Mouse (Mus musculus): ENCODE results near the gene Ovol2.
"Not testable (repeated sequence)": the region's sequence is repeated elsewhere in the genome, so short reads cannot be mapped to it uniquely, and the experiment has no call there.

The Ovol2 gene

DNA sequence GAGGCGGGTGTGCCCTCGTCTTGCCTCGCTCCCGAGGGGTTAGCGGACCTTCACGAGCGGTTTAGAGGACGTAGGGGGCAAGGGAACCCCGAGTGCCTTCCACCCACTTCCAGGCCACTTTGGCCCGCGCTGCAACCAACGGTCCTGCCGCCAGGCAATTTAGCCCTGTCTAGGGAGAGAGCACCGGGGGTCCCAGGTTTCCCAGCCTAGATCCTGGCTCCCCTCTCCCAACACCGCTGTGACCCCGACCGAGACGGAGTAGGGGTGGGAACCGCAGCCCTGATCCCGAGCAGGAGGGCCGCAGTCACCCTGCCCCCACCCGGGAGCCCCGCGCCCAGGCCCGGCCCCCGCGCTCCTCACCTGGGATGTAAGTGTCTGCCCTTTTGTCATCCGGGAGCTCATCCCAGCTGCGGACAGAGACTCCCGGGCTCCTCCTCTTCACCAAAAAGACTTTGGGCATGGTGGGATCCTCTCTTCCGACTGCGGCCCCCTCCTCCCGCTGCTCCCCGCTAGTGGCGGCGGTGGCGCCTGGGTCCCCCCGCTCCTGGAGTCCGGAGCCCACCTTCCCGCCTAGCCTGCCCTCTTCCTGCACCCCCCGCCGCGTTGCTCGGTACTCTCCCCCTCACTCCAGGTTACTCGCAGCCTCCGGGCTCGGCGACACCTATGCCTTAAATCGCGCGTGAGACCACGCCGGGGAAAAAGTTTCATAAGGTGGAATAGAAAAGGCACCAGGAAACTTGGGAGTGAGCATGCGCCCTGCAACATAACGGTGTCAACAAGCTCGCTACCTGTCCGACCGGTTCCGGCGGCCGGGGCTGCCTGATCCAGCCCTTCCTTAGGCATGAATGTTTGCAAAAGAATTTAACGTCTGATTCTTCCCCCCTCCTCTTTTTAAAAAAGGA is at the start of gene Ovol2:
Gene Ovol2, minus strand, starts transcription at position 746 of the 902 bp plus-strand sequence.
- DNase-seq (ENCODE audit: low read depth, low spot score): no peak

DNA sequence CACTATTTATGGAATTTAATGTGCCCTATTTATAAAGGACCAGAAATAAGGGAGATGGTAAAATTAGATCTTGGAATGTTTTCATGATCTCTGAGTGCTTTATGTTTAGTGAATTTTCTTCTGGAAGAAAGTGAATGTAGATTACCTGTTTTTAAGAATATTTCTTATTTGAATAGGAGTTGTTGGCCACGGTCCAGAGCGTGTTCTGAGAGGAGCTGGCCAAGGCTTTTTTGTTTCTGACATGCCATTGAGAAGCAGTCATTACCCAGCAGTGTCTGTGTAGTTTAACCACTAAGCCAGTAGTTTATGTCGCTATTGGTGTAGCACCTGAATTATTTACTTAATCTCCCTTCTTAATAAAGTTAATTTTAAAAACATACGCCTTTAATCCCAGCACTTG is 49.8 kb upstream of the Ovol2 start:
- DNase-seq (ENCODE audit: low read depth, low spot score): no peak

DNA sequence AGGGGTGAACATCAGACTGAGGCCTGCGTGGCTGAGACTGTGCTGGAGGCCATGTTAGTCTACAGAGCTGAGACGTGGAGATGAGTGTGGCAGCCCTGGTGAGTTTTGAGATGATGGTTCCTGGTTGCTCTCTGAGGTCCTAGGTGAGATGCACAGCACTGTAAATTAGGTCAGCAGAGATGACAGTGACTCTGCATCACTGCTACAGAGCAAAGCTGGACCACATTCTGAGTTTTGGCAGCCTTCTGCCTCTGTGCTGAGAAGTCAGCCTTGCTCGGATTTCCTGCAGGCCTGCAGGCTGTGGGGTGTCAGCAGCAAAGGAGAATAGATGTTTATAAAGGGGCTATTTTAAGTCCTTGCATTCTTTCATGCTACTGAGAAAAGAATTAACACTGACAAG is 49.3 kb upstream of the Ovol2 start:
- no peak for DNase-seq (ENCODE audit: low read depth, low spot score)

DNA sequence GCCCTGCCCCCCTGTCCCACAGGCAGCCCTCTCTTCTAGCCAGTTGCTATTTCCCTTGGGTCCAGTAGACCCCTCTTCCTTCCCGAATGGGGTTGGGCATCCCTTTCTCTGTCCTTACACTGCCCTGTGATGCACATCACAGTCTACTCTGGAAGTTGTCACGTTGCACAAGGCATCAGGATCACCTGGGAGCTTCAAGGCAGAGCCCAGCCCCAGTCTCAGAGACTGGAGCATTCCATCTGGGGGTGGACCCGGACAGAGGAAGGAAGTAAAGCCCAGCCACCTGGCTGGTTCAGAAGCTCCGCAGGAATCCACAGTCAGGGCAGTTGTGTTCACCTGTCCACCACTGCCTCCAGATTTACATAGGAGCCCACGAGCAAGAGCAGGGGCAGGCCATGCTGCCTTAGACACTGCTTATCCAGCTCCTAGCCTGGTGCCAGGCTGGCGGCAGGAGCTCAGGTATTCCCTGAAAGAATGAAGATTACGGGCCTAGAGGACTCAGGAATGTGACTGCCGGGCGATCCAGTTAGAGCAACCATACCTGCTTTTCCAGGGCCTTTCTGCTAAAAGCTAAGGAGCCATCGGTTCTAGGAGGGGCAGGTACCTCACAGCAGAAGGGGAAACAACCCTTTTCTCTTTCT is 43.2 kb upstream of the Ovol2 start:
- DNase-seq (ENCODE audit: low read depth, low spot score): no peak

DNA sequence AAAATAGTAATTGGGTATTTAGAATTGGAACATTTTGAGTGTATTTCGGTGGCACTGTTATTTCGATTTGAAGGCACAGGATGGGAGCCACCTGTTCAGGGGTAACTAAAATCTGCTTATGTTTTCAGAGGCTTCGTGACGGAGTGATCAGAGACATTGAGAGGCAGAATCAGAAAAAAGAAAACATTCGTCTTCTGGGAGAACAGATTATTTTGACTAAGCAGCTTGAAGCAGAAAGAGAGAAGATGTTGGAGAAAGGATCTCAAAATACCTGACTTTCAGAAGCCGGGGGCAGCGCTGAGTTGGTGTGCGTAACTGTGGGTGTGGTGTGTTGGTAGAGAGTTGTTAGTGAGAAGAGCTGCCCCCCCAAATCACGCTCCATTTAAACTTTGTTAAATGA is 41.1 kb upstream of the Ovol2 start:
- DNase-seq (ENCODE audit: low read depth, low spot score): no peak

DNA sequence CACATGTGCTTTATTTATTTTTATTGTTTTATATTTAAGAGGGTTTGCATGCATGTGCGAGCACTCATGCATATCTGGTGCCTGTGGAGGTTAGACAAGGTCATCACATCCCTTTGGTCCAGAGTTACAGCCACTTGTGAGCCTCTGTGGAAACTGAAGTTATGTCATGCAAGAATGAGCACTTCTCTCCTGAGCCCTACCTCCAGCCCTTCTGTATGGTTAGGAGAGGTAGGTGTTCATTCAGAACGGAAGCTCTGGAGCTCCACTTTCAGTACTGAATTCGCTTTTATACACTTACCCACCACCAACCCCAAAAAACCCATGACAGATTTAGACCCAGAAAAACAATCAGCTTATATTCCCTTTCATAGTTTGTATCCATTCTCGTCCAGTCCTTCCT is 39.6 kb upstream of the Ovol2 start:
- no peak for DNase-seq (ENCODE audit: low read depth, low spot score)

DNA sequence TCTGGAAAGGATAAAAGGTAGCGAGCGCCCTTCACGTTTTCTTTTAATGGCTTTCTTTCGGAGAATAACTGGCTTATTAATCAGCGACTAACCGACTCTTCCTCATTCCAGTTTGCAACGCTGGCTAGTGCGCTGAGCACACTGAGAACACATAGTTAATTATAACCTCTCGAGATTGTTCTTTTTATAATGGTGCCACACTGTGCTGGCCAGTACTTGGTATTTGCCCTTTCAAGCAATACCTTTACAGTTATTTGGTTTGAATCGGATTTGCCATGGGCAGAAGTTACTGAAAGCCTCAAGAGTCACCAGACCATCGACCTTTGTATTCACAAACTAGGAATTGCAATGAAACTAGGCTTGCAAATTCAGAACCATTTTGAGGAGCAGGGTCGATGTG is 37.6 kb upstream of the Ovol2 start:
- no peak for DNase-seq (ENCODE audit: low read depth, low spot score)

DNA sequence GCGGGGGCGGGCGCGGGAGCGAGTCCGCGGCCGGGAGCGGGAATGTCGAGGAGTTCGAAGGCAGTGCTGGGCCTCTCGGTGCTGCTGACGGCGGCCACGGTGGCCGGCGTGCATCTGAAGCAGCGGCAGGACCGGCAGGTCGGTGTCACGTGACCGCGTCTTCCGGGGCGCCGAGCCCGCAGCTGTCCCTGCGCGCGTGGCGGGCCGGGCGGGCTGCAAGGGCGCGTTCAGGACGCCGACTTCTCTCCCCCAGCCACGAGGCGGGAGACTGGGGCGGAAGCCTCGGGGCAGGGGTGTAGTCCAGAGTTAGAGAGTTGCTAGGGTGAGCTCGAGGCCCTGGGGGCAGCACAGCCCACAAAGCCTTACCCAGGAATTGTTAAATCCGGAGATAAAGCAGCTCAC is 37.1 kb upstream of the Ovol2 start:
- peak; percentile 46 for DNase-seq (ENCODE audit: low read depth, low spot score)

DNA sequence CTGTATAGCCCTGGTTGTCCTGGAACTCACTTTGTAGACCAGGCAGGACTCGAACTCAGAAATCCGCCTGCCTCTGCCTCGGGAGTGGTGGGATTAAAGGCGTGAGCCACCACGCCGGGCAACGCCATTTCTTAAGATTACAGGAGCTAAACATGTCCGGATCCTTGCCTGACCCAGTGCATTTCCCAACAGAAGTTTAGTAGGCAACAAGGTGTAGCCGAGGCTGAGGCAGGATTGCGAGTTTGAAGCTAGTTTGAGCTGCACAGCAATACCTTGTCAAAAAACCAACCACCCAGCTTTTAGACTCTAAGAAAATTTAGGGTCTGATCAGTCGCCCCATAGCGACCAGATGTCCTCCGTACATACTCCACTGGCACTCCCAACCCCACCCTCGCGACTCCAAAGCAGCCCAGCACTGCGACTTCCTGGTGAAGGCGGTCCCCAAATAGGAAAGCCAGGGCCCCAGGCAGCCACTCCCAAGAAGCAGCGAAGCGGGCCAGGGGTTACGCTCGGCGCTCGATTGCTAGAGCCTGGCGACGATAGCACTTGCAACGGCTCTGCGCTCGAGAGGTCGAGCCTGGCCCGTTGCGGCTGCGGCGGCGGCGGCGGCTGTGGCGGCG is 36.6 kb upstream of the Ovol2 start, which contains the start of the genes Kat14 and Pet117:
Gene Kat14, plus strand, starts transcription at position 584 of the 620 bp plus-strand sequence.
Gene Pet117, plus strand, starts transcription at position 597 of the 620 bp plus-strand sequence.
- DNase-seq (ENCODE audit: low read depth, low spot score): peak; percentile 91

DNA sequence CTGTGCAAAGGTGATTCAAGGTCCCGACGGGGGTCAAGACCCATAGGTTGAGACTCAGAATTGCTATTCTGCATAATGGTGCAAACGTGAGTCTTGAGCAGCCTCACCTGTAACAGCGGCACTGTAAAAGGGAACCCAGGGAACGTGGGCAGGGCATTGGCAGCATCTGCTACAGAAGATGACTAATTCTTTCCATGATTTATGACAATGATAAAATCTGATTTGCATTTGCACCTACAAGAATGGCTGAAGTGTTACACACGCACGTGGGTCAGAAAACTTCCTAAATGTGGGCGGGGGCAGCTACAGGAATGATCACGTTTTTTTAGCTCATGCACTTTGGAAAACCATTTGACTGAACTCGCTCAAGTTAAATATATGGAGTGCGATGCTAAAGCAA is 20.9 kb upstream of the Ovol2 start:
- no peak for DNase-seq (ENCODE audit: low read depth, low spot score)

DNA sequence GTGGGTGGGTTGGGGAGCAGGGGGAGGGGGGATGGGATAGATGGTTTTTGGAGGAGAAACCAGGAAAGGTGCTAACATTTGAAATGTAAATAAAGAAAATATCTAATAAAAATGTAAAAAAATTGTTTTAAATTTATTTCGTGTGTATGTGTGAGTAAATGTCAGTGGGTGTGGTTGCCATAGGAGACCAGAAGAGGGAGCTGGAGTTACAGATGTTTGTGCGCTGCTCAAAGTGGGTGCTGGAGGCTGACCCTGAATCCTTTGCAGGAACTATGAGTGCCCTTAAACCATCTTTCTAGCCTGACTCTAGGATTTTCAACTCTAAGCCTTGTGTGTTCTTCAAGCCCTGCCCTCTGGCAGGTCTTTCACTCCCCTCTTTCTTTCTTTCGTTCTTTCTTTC is 16.6 kb upstream of the Ovol2 start:
- DNase-seq (ENCODE audit: low read depth, low spot score): no peak

DNA sequence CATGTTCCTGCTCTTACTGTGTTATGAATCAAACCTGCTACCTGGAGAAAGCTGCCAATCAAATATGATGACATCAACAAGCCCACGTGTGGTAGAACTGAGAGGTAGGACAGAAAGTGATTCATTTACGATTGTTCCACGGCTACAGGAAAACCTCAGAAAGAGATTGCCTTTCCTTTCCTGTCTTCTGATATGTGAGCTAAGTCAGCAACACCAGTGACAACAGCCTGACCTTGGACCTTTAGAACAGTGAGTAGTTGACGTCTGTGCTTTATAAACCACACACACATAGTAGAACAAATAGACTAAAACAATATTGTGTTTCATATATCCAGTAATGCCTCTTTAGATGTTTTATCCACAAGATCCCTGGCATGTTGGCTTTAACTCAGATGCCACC is 11.2 kb upstream of the Ovol2 start:
- no peak for DNase-seq (ENCODE audit: low read depth, low spot score)

DNA sequence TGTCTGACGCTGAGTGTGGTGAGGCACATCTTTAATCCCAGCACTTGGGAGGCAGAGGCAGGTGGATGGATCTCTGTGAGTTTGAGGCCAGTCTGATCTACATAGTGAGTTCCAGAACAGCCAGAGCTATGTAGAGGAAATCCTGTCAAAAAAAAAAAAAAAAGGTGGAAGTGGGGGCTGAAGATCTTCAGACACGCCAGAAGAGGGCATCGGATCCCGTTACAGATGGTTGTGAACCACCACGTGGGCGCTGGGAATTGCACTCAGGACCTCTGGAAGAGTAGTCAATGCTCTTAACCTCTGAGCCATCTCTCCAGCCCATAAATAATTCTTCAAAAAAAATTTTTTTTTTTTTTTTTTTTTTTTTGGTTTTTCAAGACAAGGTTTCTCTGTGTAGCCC is 6.2 kb upstream of the Ovol2 start:
- not testable (repeated sequence) for DNase-seq (ENCODE audit: low read depth, low spot score)

DNA sequence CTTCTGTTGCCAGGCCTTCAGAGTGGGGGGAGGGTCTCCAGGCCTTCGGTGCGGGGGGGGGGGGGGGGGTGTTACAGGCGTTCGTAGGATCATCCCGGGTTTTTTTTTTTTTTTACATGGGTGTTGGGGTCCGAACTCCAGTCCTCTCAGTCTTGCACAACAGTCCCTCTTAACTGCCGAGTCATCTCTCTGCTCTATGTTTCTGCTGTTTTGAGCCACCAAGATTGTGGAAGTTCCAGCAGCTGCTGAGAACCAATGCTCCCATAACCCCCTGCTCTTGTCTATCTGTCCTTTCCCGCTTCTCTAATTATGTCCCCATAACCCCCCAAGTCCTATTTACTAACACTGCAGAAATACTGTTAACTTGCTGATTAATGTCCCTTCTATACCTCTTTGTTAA is 5.8 kb upstream of the Ovol2 start:
- no peak for DNase-seq (ENCODE audit: low read depth, low spot score)

DNA sequence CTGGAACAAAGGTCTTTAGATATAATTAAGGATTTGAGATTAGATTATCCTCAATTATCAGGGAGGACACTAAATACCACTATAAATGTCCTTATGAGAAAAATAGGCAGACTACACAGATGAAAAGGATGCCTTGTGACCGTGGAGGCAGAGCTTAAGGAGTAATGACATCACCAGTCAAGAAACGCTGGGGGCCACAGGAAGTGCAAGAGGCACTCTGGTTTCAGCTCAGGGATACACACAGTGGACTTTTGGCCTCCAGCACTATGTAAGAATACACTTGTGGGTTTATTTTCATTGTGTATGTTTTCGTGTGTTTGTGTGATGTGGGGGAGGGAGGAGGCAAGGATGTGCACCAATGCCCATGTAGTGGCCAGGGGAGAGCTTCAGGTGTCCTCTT is 5.3 kb upstream of the Ovol2 start:
- DNase-seq (ENCODE audit: low read depth, low spot score): no peak

DNA sequence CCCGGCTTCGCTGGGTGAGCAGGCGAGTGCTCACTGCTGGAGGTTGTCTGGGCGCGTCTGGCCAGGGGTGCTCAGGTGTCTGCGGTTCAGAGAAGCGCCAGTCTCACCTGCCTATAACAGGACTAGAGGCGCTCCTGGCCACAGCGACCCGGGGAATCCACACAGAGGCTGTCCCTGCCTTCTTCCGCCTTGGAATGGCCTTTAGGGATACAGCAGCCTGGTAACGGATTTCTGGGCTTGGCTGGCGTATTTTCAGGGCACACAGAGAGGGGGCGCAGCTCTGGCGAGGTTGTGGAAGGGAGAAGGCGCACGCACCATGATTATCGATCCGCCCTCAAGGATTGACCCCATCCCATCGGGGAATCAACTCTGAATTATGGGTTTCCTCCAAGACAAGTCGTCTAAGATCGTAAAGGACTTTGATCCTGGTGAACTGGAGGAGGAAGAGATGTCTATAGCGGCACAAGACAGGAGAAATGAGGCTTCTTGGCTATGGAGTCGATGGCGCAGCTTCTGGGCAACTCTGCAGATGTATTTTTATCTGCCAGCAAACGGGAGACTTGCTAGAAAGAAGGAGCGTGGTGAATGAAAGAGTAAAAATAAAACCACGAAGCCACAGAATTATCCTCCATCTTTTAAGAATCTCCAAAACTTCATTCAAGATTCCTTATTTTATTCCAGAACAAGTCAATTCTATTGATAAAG is 1.3 kb upstream of the Ovol2 start:
- DNase-seq (ENCODE audit: low read depth, low spot score): no peak

DNA sequence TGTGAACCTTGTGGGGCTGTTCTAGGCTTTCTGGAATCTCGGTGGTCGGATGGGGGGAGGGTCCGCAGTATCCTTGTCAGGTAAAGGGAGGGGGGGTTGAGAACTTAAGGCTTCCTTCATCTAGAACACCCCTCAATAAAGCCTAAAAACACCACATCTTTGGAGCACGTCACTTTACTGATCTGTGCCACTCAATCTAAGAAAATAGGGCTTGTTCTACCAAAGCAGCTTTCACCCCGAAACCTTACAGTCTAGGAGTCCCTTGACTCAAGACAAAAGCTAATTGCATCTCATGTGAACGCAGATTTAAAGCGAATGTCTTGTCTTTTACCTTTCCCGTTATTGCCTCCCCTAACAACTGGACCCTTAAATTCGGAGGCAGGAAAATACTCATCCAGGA is 540 bp upstream of the Ovol2 start:
- no peak for DNase-seq (ENCODE audit: low read depth, low spot score)

DNA sequence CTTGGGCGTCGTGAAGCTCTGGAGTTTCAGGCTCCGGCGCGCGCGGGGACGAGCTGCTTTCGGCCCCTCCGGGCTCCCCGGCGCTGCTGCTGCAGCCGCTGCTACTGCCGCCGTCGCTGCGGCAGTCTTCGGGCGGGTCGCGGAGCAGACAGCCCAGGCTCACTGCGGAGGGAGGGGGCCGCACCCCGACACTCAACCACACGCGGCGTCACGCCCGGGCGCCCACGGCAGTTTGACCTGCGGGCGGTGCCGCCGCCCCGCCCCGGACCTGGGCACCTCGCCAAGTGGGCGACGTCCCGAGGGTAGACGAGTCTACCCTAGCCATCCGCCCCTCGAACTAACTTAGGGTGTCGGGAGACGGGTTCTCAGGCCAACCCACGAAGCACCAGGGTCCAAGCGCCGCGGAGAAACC is 980 bp downstream of the Ovol2 start:
- DNase-seq (ENCODE audit: low read depth, low spot score): no peak

DNA sequence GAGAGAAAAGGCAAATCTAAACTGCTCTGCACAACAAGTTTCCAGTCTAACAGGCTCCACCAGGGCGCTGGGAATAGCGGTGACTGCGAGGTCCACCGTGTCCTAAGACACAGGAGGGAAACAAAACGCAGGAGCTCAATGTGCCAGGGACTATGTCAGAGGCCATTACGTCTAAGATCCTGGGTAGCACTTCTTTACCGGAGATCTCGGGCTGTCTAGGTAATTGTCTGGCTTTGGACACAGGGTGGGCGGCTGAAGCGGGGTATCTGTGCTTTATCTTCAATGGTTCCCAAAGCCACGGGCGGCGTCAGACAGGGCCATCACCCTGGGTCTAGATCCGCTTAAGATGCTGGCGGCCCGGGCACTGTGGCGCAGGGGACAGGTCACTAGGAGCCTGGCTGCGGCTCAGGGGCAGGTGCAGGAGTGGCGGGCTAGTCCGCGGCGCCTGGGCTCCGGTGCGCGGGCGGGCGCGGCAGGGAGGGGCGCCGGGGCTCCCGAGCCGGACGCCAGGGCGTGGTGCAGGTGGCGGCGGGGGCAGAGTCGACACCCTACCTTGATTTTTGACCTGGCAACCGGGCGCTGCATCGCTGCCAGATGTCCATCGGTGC is 1.5 kb downstream of the Ovol2 start:
- no peak for DNase-seq (ENCODE audit: low read depth, low spot score)

DNA sequence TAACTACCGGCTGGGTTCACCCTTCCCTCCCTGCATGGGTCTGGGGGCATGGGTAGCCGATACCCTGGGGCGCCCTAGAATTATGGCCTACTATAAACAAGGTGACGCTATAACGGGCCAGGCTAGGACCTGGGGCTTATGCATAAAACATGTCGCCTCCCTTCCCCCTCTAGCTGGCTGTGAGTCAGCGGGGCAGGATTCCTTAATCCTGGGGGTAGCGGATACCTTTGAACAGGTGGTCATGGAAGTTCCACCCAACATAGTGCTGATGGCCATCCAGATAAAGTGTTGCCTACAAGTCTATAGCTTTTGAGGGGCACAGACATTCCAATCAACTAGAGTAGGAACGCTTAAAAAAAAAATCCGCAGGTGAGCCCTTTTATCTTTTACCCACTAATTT is 2.0 kb downstream of the Ovol2 start:
- no peak for DNase-seq (ENCODE audit: low read depth, low spot score)

DNA sequence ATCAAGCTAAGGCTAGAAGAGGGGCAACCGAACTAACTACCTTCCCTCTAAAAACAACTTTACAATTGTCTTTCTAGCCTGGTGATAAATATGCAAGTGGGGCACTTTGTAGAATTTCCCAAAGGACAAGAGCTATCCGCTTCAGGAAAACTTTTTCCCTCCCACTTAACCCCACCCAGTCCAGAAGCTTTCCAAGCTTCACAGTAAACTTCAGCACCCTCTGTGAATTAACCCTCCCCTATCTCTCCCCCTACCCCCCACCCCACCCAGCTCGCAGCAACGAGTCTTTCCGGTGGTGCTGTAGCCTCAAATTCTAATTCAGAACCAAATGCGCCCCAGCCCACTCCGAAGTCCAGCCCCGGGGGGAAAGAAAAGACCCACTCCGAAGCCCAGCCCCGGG is 2.5 kb downstream of the Ovol2 start:
- no peak for DNase-seq (ENCODE audit: low read depth, low spot score)

DNA sequence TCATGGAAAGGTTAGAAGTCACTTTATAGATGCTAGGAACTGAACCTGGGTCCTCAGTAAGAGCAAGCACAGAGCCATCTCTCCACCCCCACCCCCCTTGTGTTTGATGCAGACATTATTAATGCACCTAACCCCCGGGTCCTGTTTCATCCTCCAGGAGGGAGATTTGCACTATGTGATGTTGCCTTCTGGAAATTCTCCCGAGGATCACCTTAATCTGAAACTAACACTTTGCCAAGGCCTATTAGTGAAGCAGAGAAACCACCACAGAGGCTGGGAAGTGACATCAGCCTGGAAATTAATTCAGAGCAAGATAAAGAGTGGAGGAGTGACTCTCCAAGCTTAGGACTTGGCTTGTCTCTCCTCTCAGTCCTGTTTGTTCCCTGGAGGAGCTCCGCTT is 7.7 kb downstream of the Ovol2 start:
- DNase-seq (ENCODE audit: low read depth, low spot score): no peak
